Mouse (Mus musculus) macrophage (primary cell): ENCODE measurements around the gene Alpl. TPM values are rescaled to one million over a fixed set of nuclear protein-coding genes. Genes with fewer than 3 reads are reported as not detected.

Experiments
- H3K27ac ChIP-seq: fragments of 350-480 bp; formaldehyde crosslinking; 2 replicates; pipeline ENCODE4 v1.9.0; 2021
- H3K36me3 ChIP-seq: fragments of 350-480 bp; formaldehyde crosslinking; 2 replicates; pipeline ENCODE4 v1.9.0; 2021; ENCODE audit errors: inconsistent target
- H3K4me3 ChIP-seq: fragments of 350-480 bp; formaldehyde crosslinking; 2 replicates; pipeline ENCODE4 v1.9.0; 2021; ENCODE audit errors: inconsistent target
- H3K79me2 ChIP-seq: fragments of 350-480 bp; formaldehyde crosslinking; 2 replicates; pipeline ENCODE4 v1.9.0; 2021; ENCODE audit errors: inconsistent target
- WGBS: methylation state at CpG from one replicate; pipeline ENCODE4 v1.1.7; 2026; ENCODE audit warnings: inconsistent platforms; ENCODE audit not compliant: missing documents; 5-methylcytosine and 5-hydroxymethylcytosine counted together
- polyA plus RNA-seq: library from polyadenylated mRNA; stranded (reverse); fragments of 250-400 nt; gene quantifications from 3 replicates; pipeline ENCODE4 v1.2.4, GENCODE M21; 2018; ENCODE audit warnings: inconsistent platforms

Alpl gene
- polyA plus RNA-seq, 1 experiment from 2014 or later: not detected

DNA sequence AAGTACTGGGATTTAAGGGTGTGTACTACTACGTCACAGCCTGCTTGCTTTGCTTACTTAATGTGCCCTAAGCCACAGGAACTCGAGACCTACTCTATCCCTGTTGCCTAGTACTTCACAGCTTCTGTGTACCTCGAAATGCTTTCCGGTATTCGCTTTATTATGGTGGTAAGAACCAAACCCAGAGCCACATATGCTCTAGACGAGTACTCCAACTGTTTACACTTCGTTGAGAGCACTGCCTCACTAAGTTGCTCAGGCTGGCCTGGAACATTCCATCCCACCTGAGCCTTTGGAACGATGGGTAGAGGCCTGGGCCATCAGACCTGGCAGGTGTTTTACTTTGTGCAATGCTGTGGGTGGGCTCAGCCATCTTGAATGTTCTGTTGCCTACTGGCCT, 100.9 kb downstream of the Alpl start:
- 90% methylated on average over 8 of the region's 8 CpGs for WGBS
- Histone ChIP-seq H3K4me3 (no peak overlapping the region), H3K27ac (no peak overlapping the region), H3K36me3 (no peaks in the 10 kb centered on the region), H3K79me2 (no peaks in the 10 kb centered on the region)

DNA sequence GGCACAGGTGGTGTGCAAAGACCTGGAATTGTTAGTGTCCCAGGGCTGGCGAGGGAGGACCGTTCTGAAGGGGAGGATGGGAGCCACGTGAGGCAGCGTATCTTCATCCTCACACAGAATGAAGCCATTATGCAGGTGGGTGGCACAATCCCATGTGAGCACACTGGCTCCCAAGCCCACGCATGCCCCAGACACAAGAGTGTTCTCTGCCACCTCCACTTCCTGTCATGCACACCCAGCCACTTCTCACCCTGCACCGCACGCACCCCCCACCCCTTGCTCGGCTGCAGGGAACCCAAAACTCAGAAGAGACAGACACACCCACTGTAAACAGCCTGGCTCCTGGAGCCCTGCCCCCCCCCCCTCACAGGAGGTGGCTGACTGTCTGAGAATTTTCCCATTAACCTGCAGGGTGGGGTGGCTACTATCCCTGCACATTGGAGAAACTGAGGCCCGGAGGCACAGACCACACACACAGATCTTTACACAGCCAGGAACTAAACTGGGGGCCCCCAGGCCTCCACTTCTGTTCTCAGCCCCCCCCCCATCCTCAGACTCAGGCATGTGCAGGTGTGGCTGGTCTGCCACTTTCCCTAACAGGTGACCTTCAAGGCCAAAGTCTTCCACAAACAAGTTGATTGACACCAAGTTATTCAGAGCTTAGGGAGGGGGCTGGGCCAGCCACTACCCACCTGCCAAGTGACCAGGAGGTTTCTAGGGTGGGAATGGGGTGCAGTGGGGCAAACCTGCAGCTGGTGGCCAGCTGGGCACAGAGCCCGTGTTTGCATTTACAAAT, 103.9 kb downstream of the Alpl start:
- WGBS: 72% methylated on average over 10 of the region's 10 CpGs

More for the DNA sequence above, 103.9 kb downstream of the Alpl start:
- no peak overlapping the region for H3K4me3 ChIP-seq
- no peak overlapping the region for H3K27ac ChIP-seq
- H3K79me2 ChIP-seq: no peaks in the 10 kb centered on the region
- H3K36me3 ChIP-seq: no peaks in the 10 kb centered on the region

Other genes starting within 250 kb of the Alpl start
- not detected in 3 replicates for gene Ldlrad2, start 221.8 kb downstream of the Alpl start, polyA plus RNA-seq
- 41.3 to 73.5 TPM (median 61.8 TPM) in 3 replicates for gene Usp48, start 202.6 kb downstream of the Alpl start, polyA plus RNA-seq
- gene Rap1gap, start 131.7 kb downstream of the Alpl start, polyA plus RNA-seq: 0.75 to 3.4 TPM (median 1.3 TPM) in 3 replicates
- gene Ece1, start 65.9 kb upstream of the Alpl start, polyA plus RNA-seq: 31.0 to 41.6 TPM (median 31.7 TPM) in 3 replicates
- gene Eif4g3, start 196.6 kb upstream of the Alpl start, polyA plus RNA-seq: 52.6 to 97.4 TPM (median 70.3 TPM) in 3 replicates